Mouse (Mus musculus) cortical plate, adult 2 months (tissue): ENCODE measurements at regions not wholly inside any gene's neighbourhood (a gene's known extent, or its start where the extent isn't known, plus 50 kb on each side); places are given as distances from the start of the nearest gene placed in this dataset.

Experiments used
- H3K27ac ChIP-seq: fragments of 200-500 bp; 2 replicates; pipeline ENCODE4 v1.5.1; 2012; ENCODE audit warnings: low read length, control low read depth, inconsistent platforms; ENCODE audit not compliant: insufficient read depth
- H3K4me1 ChIP-seq: fragments of 200-500 bp; 2 replicates; pipeline ENCODE4 v1.6.1; 2011; ENCODE audit warnings: low read length; ENCODE audit not compliant: control insufficient read depth, insufficient read depth
- H3K4me3 ChIP-seq: fragments of 200-500 bp; 2 replicates; pipeline ENCODE4 v1.5.1; 2011; ENCODE audit warnings: mild to moderate bottlenecking, low read length, control low read depth; ENCODE audit not compliant: insufficient read depth
- CTCF ChIP-seq: fragments of 200-500 bp; IDR thresholded peaks from 2 replicates; pipeline ENCODE4 v1.5.1; 2011; ENCODE audit warnings: mild to moderate bottlenecking, control low read depth, low read length; ENCODE audit not compliant: insufficient read depth; ENCODE audit errors: extremely low read depth
- POLR2A ChIP-seq: fragments of 200-500 bp; IDR thresholded peaks from 2 replicates; pipeline ENCODE4 v1.6.1; 2011; ENCODE audit warnings: mild to moderate bottlenecking, low read length, control low read depth; ENCODE audit not compliant: insufficient read depth; ENCODE audit errors: extremely low read depth

DNA sequence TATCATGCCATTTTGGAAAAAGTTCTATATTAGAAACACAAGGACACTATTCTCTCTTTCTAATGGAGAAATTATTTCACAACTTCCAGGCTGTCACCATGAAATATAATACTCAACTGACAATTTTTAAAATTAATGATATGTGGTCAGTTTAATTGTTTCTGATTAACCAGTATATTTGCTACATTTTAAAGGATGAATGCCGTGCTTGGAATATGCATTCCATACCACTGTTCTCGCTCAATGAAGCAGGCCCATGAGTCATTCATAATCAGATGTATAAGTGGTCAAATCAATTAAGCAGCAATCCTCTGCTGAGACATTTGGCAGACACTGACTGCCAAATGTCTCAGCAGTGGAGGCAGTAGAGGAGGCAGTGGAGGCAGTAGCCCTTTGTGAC lies 283.4 kb upstream of the Gpc5 start:
- no peak for TF ChIP-seq CTCF
- no peak for TF ChIP-seq POLR2A
- Histone ChIP-seq H3K4me1 (no peaks in the 10 kb centered on the region), H3K27ac (no peak overlapping the region), H3K4me3 (no peak overlapping the region)

GRCm38 (mm10) chr14:114820677-114821076 lies 271.3 kb upstream of the Gpc5 start:
- H3K4me1 ChIP-seq = no peaks in the 10 kb centered on the region
- H3K27ac ChIP-seq = no peak overlapping the region

DNA sequence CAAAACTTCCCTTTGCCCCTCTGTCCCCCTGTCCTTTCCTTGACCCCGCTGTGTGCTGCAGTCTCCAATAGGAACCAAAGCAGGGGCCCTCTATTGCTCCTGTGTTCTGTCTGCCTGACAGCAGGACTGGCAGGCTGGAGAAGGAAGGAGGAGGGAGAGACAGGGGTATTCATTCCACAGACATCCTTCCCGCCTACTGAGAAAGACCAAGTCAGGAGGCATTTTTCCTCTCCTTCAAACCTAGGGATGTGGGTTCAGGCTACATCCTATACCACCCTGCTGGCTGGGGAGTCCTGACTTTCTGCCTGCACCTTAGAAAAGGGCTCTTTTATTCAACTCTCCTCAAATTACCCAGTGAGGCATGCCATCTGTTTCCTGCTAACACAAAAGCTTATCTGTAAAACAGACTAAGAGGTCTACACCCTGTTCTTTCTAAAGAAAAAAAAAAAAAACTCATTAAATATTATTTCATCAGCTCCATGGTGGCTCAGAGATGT lies 270.9 kb upstream of the Gpc5 start:
- H3K4me3 ChIP-seq = no peak overlapping the region
- H3K27ac ChIP-seq = no peak overlapping the region
- TF ChIP-seq POLR2A (no peak), CTCF (no peak)
- no peaks in the 10 kb centered on the region for H3K4me1 ChIP-seq

More at GRCm38 (mm10) chr14:114820677-114821076, 271.3 kb upstream of the Gpc5 start:
- H3K4me3 ChIP-seq = no peak overlapping the region
- TF ChIP-seq POLR2A = no peak
- no peak for TF ChIP-seq CTCF

- TF ChIP-seq CTCF = no peak
- TF ChIP-seq POLR2A = no peak
- Histone ChIP-seq H3K4me3 (no peak overlapping the region), H3K4me1 (no peaks in the 10 kb centered on the region), H3K27ac (no peak overlapping the region)
Measured at GRCm38 (mm10) chr14:114821672-114822071, 270.3 kb upstream of the Gpc5 start.

DNA sequence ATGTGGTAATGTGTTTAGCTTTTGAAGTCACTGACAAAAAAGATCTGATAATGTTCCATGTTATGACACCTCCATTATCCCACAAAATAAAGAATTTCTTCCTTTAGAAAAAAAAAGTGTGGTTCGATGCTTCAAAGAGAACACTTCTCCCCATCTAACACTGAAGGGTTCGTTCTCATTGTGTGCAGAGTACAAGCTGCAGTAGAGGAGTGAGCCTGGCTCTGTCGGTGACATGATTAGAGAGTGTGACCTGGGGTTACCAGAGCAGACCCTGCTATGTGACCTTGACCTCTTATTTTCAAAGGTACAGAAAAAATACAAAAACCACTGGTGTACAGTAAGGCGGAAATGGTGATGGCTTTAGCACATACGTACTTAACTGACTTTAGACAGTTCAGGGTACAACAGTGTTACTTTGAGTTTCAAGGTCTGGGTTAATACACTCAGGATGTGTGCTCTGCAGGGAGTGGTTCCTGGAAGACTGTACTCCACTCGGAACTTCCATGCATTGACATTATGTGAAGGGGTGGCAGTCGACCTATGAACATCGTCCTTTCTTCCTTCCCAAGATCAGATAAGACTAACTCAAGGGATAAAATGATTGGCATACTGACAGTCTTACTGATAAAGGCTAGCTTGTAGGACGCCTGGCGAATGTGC lies 265.2 kb upstream of the Gpc5 start:
- no peaks in the 10 kb centered on the region for H3K4me1 ChIP-seq
- H3K27ac ChIP-seq = no peak overlapping the region
- no peak for TF ChIP-seq CTCF
- TF ChIP-seq POLR2A = no peak
- no peak overlapping the region for H3K4me3 ChIP-seq

DNA sequence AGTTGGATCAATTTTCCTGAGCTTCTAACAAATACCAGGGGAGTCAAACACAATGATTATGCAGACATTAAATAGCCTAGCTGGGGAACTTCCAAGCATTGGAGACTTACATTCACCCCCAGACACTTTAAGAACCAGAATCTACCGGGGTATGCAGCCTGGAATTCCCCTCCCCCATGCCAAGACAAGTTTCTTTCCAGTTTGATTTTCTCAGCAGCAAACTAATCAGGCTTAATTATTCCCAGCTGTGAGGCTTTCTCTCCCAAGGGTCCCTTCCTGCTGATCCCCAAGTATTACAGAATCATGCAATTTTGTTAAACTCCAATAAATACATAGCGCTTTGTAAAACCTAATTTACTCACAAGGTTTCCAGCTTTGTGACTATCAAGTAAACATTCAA lies 262.7 kb upstream of the Gpc5 start:
- Histone ChIP-seq H3K4me1 (no peaks in the 10 kb centered on the region), H3K4me3 (no peak overlapping the region), H3K27ac (no peak overlapping the region)
- no peak for TF ChIP-seq POLR2A
- no peak for TF ChIP-seq CTCF

DNA sequence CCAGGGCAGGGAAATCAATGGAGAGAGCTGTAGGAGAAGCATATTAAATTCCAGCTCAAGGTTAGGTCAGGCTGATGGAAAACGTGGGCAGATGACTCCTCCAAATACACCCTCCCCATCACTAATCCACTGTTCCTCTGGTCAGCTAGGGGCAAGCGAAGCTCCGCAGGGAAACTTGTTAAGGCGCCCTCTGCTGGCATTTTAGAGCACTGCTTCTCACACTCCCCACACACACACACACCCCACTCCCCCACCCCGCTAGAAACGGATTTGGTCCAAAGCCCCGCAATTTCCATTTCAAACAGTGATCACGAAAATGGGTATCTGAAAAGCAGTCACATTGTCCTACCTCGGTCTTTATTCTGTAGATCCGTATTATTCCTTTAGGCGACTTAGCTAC lies 259.0 kb upstream of the Gpc5 start:
- Histone ChIP-seq H3K4me3 (no peak overlapping the region), H3K4me1 (no peaks in the 10 kb centered on the region), H3K27ac (no peak overlapping the region)
- TF ChIP-seq CTCF (no peak), POLR2A (no peak)

GRCm38 (mm10) chr14:114836723-114837349 lies 255.2 kb upstream of the Gpc5 start:
- H3K4me1 ChIP-seq = no peaks in the 10 kb centered on the region
- no peak overlapping the region for H3K4me3 ChIP-seq
- no peak overlapping the region for H3K27ac ChIP-seq
- TF ChIP-seq POLR2A (no peak), CTCF (no peak)

DNA sequence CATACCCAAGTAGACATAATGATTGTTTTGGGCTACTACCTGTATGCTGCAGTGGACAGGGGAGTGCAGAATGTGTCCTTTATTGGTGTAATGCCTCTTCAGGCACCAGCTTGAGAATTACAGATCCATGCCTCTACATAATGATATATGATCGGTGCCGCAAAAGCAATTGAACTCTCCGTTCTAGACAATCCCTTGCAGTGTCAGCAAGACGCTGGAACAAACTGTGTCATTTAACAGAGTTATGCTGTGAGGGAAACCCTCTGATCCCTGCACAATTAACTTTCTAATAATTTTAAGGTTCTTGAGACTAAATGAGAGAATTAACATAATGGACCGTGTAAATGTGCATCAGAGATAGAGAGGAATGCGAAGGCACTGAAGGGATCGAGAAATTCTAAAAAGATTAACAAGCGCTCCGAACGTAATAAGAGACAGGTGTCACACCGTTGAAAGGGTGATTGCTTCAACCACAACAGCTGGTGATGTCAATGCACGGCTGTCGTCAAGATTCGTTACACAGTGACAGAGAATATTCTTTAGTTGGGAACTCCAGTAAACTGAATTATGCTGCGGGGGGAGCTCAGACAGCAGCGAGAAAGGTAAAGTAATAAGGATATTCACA lies 254.3 kb upstream of the Gpc5 start:
- no peak overlapping the region for H3K4me3 ChIP-seq
- no peaks in the 10 kb centered on the region for H3K4me1 ChIP-seq
- H3K27ac ChIP-seq = no peak overlapping the region
- TF ChIP-seq CTCF = no peak

DNA sequence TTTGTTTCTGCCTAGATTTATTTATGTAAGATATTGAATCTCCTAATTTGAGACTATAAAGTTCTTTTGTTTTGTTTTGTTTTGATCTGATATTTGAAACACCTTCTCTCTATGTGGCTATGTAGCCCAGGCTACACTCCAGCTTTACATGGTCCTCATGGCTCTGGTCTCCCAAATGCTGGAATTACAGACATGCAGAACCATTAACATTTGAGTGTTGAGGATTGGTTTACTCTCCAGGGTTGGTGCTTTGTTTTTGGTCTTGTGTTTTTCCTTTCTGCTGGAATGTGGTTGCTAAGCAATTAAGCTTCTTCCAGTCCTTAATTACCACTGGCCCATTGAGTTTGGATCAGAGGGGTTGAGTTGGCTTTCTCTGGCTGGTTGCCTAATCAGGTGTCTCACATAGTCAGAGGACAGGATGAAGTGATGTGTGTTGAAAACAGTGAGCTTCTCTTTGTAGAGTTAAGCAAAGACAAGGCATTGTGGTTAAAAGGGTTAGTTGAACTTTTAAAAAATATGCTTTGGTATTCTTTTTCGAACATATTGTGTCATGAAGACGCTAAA lies 252.6 kb upstream of the Gpc5 start:
- no peak overlapping the region for H3K4me3 ChIP-seq
- TF ChIP-seq POLR2A (no peak), CTCF (no peak)
- no peak overlapping the region for H3K27ac ChIP-seq
- H3K4me1 ChIP-seq = no peaks in the 10 kb centered on the region

GRCm38 (mm10) chr14:114840766-114841165 lies 251.2 kb upstream of the Gpc5 start:
- TF ChIP-seq POLR2A (no peak), CTCF (no peak)
- Histone ChIP-seq H3K27ac (no peak overlapping the region), H3K4me3 (no peak overlapping the region), H3K4me1 (no peaks in the 10 kb centered on the region)
